8 mouse cellular contexts compared by ENCODE assay signal in genomic region chr9:89704265-89705196, GRCm38 (mm10). TPM values are rescaled to one million over a fixed set of nuclear protein-coding genes. Genes with fewer than 3 reads are reported as not detected.
DNase-seq lines count a peak whose midpoint lies in the region; ATAC-seq and TF ChIP-seq lines count a peak whose summit lies in the region.

TSS of gene Tmed3 (minus strand) at chr9:89705068.

- peak within 1 kb of the TSS; percentile 90 for H3K27ac ChIP-seq in hindbrain, embryonic 10.5 days
- H3K27ac ChIP-seq in lung, postnatal 0 days (ENCODE audit: low read length), result peak within 1 kb of the TSS; percentile 51; the same call in 1 of the 2 replicates

- peak within 1 kb of the TSS; percentile 63 for H3K4me3 ChIP-seq in hindbrain, embryonic 10.5 days
- H3K4me3 ChIP-seq in lung, postnatal 0 days (ENCODE audit: low read depth, low read length), result peak within 1 kb of the TSS; percentile 55

- peak; percentile 93 for DNase-seq in MN1 (ENCODE audit: low spot score)
- peak; percentile 86 for DNase-seq in cerebellum, adult 9-10 months
- peak; percentile 91 for DNase-seq in hindbrain, embryonic 10.5 days (ENCODE audit: low spot score)
- peak; percentile 95 for DNase-seq in layer of hippocampus, adult 9-11 months
- peak; percentile 97 for DNase-seq in lung, postnatal 0 days (ENCODE audit: low spot score)
- DNase-seq in ovary, postnatal 14 days (ENCODE audit: low spot score), result peak; percentile 77
- peak; percentile 95 for DNase-seq in thymus, postnatal 14 days

- no peaks in the 10 kb centered on the region for H3K9me3 ChIP-seq in hindbrain, embryonic 10.5 days
- no peaks in the 10 kb centered on the region for H3K9me3 ChIP-seq in lung, postnatal 0 days (ENCODE audit: low read length)

- ATAC-seq in frontal cortex, adult (ENCODE audit: low TSS enrichment), result peak; percentile 99
- peak; percentile 99 for ATAC-seq in lung, postnatal 0 days

- TF ChIP-seq EP300 in lung, postnatal 0 days (IDR thresholded peaks at IDR 0.05), result no peak

- no peaks in the 10 kb centered on the region for H3K27me3 ChIP-seq in hindbrain, embryonic 10.5 days (ENCODE audit: insufficient read depth, poor library complexity, severe bottlenecking)
- H3K27me3 ChIP-seq in lung, postnatal 0 days (replicated peaks; ENCODE audit: insufficient read depth, low read length), result no peaks in the 10 kb centered on the region

- peaks cover 25% of the 10 kb centered on the region for H3K36me3 ChIP-seq in hindbrain, embryonic 10.5 days
- H3K36me3 ChIP-seq in lung, postnatal 0 days (ENCODE audit: insufficient read depth, low read length), result no peaks in the 10 kb centered on the region; the same call in 1 of the 2 replicates

- peaks cover 10% of the 10 kb centered on the region for H3K4me1 ChIP-seq in hindbrain, embryonic 10.5 days (replicated peaks)
- H3K4me1 ChIP-seq in lung, postnatal 0 days (ENCODE audit: insufficient read depth, low read depth, low read length), result no peaks in the 10 kb centered on the region

- H3K4me2 ChIP-seq in lung, postnatal 0 days (replicated peaks; ENCODE audit: low read depth, low read length), result peak within 1 kb of the TSS; percentile 94

- peak; percentile 41 for TF ChIP-seq CTCF in lung, postnatal 0 days (IDR thresholded peaks at IDR 0.05)

- peak within 1 kb of the TSS; percentile 69 for H3K9ac ChIP-seq in lung, postnatal 0 days (replicated peaks; ENCODE audit: low read depth)

- WGBS in hindbrain, embryonic 10.5 days, result 2% methylated on average over 52 of the region's 52 CpGs
- WGBS in lung, postnatal 0 days, result 2% methylated on average over 49 of the region's 52 CpGs

RNA-seq across cellular contexts. Expression of gene Tmed3, which starts in this region (rescaled TPM):
- polyA plus RNA-seq in hindbrain, embryonic 10.5 days (2016; fragmentation: Nextera tagmentation; extraction: Ambion mirVana), result 47.6 and 51.9 TPM in 2 replicates
- 105 and 107 TPM in 2 replicates for polyA plus RNA-seq in lung, postnatal 0 days (2015; fragmentation: Nextera tagmentation; extraction: Ambion mirVana)

Comparison
In these comparisons a context has a peak if more than half of its experiments do, and no peak if none do; other contexts are left out.
1. Peak in every context shown above with its lines: DNase-seq, ATAC-seq, H3K4me3 ChIP-seq and H3K27ac ChIP-seq.